Mouse (Mus musculus): ENCODE results near the gene Caskin2. TPM values are rescaled to one million over a fixed set of nuclear protein-coding genes. Genes with fewer than 3 reads are reported as not detected.

The Caskin2 gene
- polyA plus RNA-seq, 2 experiments = 17.3 to 34.6 TPM

DNA sequence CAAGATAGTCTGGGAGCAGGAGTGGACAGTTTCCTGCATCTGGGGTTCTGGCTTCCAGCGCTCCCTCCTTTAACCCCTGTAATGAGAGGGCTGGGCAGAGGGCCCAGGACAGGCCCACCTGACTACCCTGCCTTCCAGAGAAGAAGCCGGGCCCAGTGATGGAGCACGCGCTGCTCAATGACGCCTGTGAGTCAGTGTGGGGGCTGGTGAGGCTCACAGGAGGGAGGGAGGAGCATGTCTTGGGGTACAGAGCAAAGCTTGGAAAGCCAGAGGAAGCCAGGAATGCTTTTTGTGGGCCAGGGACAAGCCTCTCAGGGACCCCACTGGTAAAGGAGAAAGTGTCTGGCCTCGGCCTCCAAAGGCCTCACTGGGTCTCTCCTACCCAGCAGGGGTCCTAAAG, 41.2 kb upstream of the Caskin2 start:
- no peaks in the 10 kb centered on the region for H3K9me3 ChIP-seq (ENCODE audit: control insufficient read depth, low read length)
- no peak for TF ChIP-seq POLR2A (IDR thresholded peaks at IDR 0.05; ENCODE audit: borderline replicate concordance, extremely low read depth, insufficient read depth, insufficient read length)
- DNase-seq (ENCODE audit: low spot score) (no peak), ATAC-seq (ENCODE audit: low FRiP score, low read depth) (no peak)
- no peak overlapping the region for H3K4me2 ChIP-seq (replicated peaks; ENCODE audit: low read depth, low read length, severe bottlenecking)
- H3K27ac ChIP-seq (replicated peaks; ENCODE audit: low read depth, low read length) = no peak overlapping the region
- no peak overlapping the region for H3K9ac ChIP-seq (ENCODE audit: low read depth, low read length, severe bottlenecking)
- no peak overlapping the region for H3K4me3 ChIP-seq (replicated peaks; ENCODE audit: low read length)
- WGBS = 74% methylated on average over 6 of the region's 6 CpGs
- H3K27me3 ChIP-seq (ENCODE audit: control insufficient read depth, insufficient read depth, low read length) = peaks cover 23% of the 10 kb centered on the region
- no peaks in the 10 kb centered on the region; the same call in 1 of the 2 replicates for H3K4me1 ChIP-seq (ENCODE audit: control insufficient read depth, insufficient read depth, low read length)
- peaks cover 12% of the 10 kb centered on the region; the same call in 1 of the 2 replicates for H3K36me3 ChIP-seq (ENCODE audit: control insufficient read depth, insufficient read depth, low read length)

DNA sequence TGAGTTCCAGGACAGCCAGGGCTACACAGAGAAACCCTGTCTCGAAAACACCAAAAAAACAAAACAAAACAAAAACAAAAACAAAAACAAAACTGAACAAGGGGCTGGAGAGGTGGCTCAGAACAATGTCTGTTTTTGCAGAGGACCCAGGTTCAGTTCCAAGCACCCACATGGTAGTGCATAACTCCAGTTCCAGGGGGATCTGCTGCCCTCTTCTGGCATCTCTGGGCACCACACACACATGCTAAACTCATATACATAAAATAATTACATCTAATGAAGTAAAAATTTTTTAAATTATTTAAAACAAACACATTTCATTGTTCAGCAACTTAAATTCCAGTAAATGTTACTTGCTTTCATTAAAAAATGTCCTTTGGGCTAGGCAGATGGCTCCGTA, 32.4 kb upstream of the Caskin2 start:
- ATAC-seq (ENCODE audit: low FRiP score, low read depth) (no peak), DNase-seq (ENCODE audit: low spot score) (no peak)
- no peak overlapping the region for H3K9ac ChIP-seq (ENCODE audit: low read depth, low read length, severe bottlenecking)
- no peak overlapping the region for H3K27ac ChIP-seq (replicated peaks; ENCODE audit: low read depth, low read length)
- H3K4me2 ChIP-seq (replicated peaks; ENCODE audit: low read depth, low read length, severe bottlenecking) = no peak overlapping the region
- TF ChIP-seq POLR2A (IDR thresholded peaks at IDR 0.05; ENCODE audit: borderline replicate concordance, extremely low read depth, insufficient read depth, insufficient read length) = no peak
- H3K36me3 ChIP-seq (ENCODE audit: control insufficient read depth, insufficient read depth, low read length) = peaks cover 1% of the 10 kb centered on the region; the same call in 1 of the 2 replicates
- no peaks in the 10 kb centered on the region for H3K27me3 ChIP-seq (ENCODE audit: control insufficient read depth, insufficient read depth, low read length)
- H3K4me3 ChIP-seq (replicated peaks; ENCODE audit: low read length) = no peak overlapping the region
- no peaks in the 10 kb centered on the region for H3K9me3 ChIP-seq (ENCODE audit: control insufficient read depth, low read length)
- H3K4me1 ChIP-seq (ENCODE audit: control insufficient read depth, insufficient read depth, low read length) = peaks cover 7% of the 10 kb centered on the region; the same call in 1 of the 2 replicates
- 86% methylated on average over 2 of the region's 2 CpGs for WGBS

DNA sequence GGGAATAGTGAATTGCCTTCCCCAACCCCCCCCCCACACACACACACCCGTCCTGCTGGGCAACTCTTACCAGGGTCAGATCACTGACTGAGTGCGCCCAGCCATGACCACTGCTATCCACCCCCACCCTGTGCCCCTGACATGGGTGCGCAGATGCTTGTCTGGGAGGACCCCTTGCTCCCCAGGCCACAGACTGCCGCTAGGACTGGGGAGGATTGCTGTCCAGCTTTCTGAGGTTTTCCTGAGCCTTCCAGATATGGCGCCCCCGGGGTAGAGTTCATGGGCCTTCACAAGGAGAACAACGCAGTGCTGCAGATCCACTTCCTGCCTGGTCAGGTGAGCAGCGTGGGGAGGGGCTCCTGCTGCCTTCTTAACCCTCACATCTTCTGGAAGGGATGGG, 30.8 kb upstream of the Caskin2 start:
- no peaks in the 10 kb centered on the region; the same call in 1 of the 2 replicates for H3K36me3 ChIP-seq (ENCODE audit: control insufficient read depth, insufficient read depth, low read length)
- H3K4me3 ChIP-seq (replicated peaks; ENCODE audit: low read length) = no peak overlapping the region
- H3K4me1 ChIP-seq (ENCODE audit: control insufficient read depth, insufficient read depth, low read length) = peaks cover 8% of the 10 kb centered on the region; the same call in 1 of the 2 replicates
- no peak overlapping the region for H3K9ac ChIP-seq (ENCODE audit: low read depth, low read length, severe bottlenecking)
- TF ChIP-seq POLR2A (IDR thresholded peaks at IDR 0.05; ENCODE audit: borderline replicate concordance, extremely low read depth, insufficient read depth, insufficient read length) = no peak
- H3K4me2 ChIP-seq (replicated peaks; ENCODE audit: low read depth, low read length, severe bottlenecking) = no peak overlapping the region
- no peaks in the 10 kb centered on the region for H3K27me3 ChIP-seq (ENCODE audit: control insufficient read depth, insufficient read depth, low read length)
- WGBS = 78% methylated on average over 8 of the region's 8 CpGs
- no peak overlapping the region for H3K27ac ChIP-seq (replicated peaks; ENCODE audit: low read depth, low read length)
- DNase-seq (ENCODE audit: low spot score) (no peak), ATAC-seq (ENCODE audit: low FRiP score, low read depth) (no peak)
- no peaks in the 10 kb centered on the region for H3K9me3 ChIP-seq (ENCODE audit: control insufficient read depth, low read length)

GRCm38 (mm10) chr11:115843891-115844239, 30.4 kb upstream of the Caskin2 start:
- 79% methylated on average over 5 of the region's 5 CpGs for WGBS
- H3K4me1 ChIP-seq (ENCODE audit: control insufficient read depth, insufficient read depth, low read length) = peaks cover 11% of the 10 kb centered on the region; the same call in 1 of the 2 replicates
- H3K27me3 ChIP-seq (ENCODE audit: control insufficient read depth, insufficient read depth, low read length) = no peaks in the 10 kb centered on the region
- no peaks in the 10 kb centered on the region; the same call in 1 of the 2 replicates for H3K36me3 ChIP-seq (ENCODE audit: control insufficient read depth, insufficient read depth, low read length)
- no peak overlapping the region for H3K9ac ChIP-seq (ENCODE audit: low read depth, low read length, severe bottlenecking)
- H3K4me2 ChIP-seq (replicated peaks; ENCODE audit: low read depth, low read length, severe bottlenecking) = no peak overlapping the region
- TF ChIP-seq POLR2A (IDR thresholded peaks at IDR 0.05; ENCODE audit: borderline replicate concordance, extremely low read depth, insufficient read depth, insufficient read length) = no peak
- no peak for DNase-seq (ENCODE audit: low spot score)
- no peak for ATAC-seq (ENCODE audit: low FRiP score, low read depth)
- H3K9me3 ChIP-seq (ENCODE audit: control insufficient read depth, low read length) = no peaks in the 10 kb centered on the region
- H3K27ac ChIP-seq (replicated peaks; ENCODE audit: low read depth, low read length) = no peak overlapping the region
- H3K4me3 ChIP-seq (replicated peaks; ENCODE audit: low read length) = no peak overlapping the region

GRCm38 (mm10) chr11:115843141-115843890, 29.9 kb upstream of the Caskin2 start:
- no peaks in the 10 kb centered on the region for H3K27me3 ChIP-seq (ENCODE audit: control insufficient read depth, insufficient read depth, low read length)
- H3K27ac ChIP-seq (replicated peaks; ENCODE audit: low read depth, low read length) = no peak overlapping the region
- DNase-seq (ENCODE audit: low spot score) (no peak), ATAC-seq (ENCODE audit: low FRiP score, low read depth) (no peak)
- peaks cover 15% of the 10 kb centered on the region; the same call in 1 of the 2 replicates for H3K4me1 ChIP-seq (ENCODE audit: control insufficient read depth, insufficient read depth, low read length)
- H3K9me3 ChIP-seq (ENCODE audit: control insufficient read depth, low read length) = no peaks in the 10 kb centered on the region
- H3K4me3 ChIP-seq (replicated peaks; ENCODE audit: low read length) = no peak overlapping the region
- no peak overlapping the region for H3K4me2 ChIP-seq (replicated peaks; ENCODE audit: low read depth, low read length, severe bottlenecking)
- 78% methylated on average over 11 of the region's 14 CpGs for WGBS
- no peak overlapping the region for H3K9ac ChIP-seq (ENCODE audit: low read depth, low read length, severe bottlenecking)
- TF ChIP-seq POLR2A (IDR thresholded peaks at IDR 0.05; ENCODE audit: borderline replicate concordance, extremely low read depth, insufficient read depth, insufficient read length) = no peak
- no peaks in the 10 kb centered on the region; the same call in 1 of the 2 replicates for H3K36me3 ChIP-seq (ENCODE audit: control insufficient read depth, insufficient read depth, low read length)
